Mouse (Mus musculus): ENCODE data around the gene Cpt1b.

DNA sequence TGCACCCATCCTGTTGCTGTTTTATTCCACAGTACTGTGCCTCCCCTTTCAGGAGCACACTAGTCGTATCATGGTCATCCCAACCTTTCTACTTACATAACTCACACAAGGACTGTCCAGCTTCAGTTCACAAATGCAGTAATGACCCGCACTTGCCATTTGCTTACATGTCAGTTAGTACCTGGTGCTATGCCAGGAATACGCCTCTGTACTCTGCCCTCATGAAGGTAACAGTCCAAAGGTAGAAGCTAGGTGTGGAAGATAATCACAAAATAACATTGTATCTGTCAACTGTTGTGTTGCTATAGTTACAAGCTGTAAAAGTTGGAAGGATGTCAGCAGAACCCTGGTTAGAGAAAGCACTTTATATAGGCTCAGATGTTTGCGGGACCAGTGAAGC lies 28.8 kb downstream of the Cpt1b start:
- TF ChIP-seq TAL1 (IDR thresholded peaks at IDR 0.05; ENCODE audit: low read length) (no peak), GATA1 (IDR thresholded peaks at IDR 0.05; ENCODE audit: low read length) (no peak)

Measured in erythroblast, embryonic 14.5 days (primary cell).